Mouse (Mus musculus) layer of hippocampus, adult 6 months (tissue): ENCODE data around the gene Hist1h2ae. TPM values are rescaled to one million over a fixed set of nuclear protein-coding genes. Genes with fewer than 3 reads are reported as not detected.

Source experiments
- long read RNA-seq, 2 experiments: library from polyadenylated mRNA; unstranded; transcript quantifications; one replicate each; pipeline ENCODE4 v2.0.0; 2019 to 2020
- polyA plus RNA-seq: library from polyadenylated mRNA; unstranded; fragments of <200 nt; fragmentation: Nextera tagmentation; gene quantifications from 2 replicates; pipeline ENCODE4 v1.2.3, GENCODE M21; 2021

Gene Hist1h2ae
- polyA plus RNA-seq, result 8.0 and 8.1 TPM in 2 replicates
- long read RNA-seq, experiment 1, partial matches to known transcripts, result 0 of 3 reads
- long read RNA-seq, experiment 1, other reads (novel, unspliced or antisense), result 0 of 3 reads
- long read RNA-seq, experiment 2, result 0 reads

GRCm38 (mm10) chr13:23571022-23571503 lies at the start of gene Hist1h2ae, which contains the start of gene Hist1h2bg:
Hist1h2ae (minus strand) TSS chr13:23571220.
Hist1h2bg (plus strand) TSS chr13:23571396.

GRCm38 (mm10) chr13:23581408-23582218 lies 10.6 kb upstream of the Hist1h2ae start, which contains the start of gene Hist1h4d:
Hist1h4d (plus strand) TSS chr13:23581598.

GRCm38 (mm10) chr13:23575271-23575851 lies 4.3 kb upstream of the Hist1h2ae start, which contains the start of gene Hist1h3d:
Hist1h3d (plus strand) TSS chr13:23575763.

GRCm38 (mm10) chr13:23573898-23574524 lies 3.0 kb upstream of the Hist1h2ae start, which contains the start of the genes Hist1h2bf and Hist1h2ad:
Hist1h2bf (minus strand) TSS chr13:23574196.
Hist1h2ad (plus strand) TSS chr13:23574381.

GRCm38 (mm10) chr13:23561883-23562659 lies 8.9 kb downstream of the Hist1h2ae start, which contains the start of gene Hist1h3e:
Hist1h3e (minus strand) TSS chr13:23562369.

GRCm38 (mm10) chr13:23552962-23553361 lies 18.1 kb downstream of the Hist1h2ae start, which contains the start of gene Hist1h1d:
Hist1h1d (plus strand) TSS chr13:23553262.

GRCm38 (mm10) chr13:23551146-23551834 lies 19.7 kb downstream of the Hist1h2ae start, which contains the start of gene Hist1h4f:
Hist1h4f (minus strand) TSS chr13:23551648.

GRCm38 (mm10) chr13:23543965-23544786 lies 26.8 kb downstream of the Hist1h2ae start, which contains the start of gene Hist1h3f:
Hist1h3f (plus strand) TSS chr13:23544052.

GRCm38 (mm10) chr13:23542999-23543607 lies 27.9 kb downstream of the Hist1h2ae start, which contains the start of gene Hist1h2bh:
Hist1h2bh (minus strand) TSS chr13:23543392.

GRCm38 (mm10) chr13:23535137-23536075 lies 35.6 kb downstream of the Hist1h2ae start, which contains the start of gene Hist1h3g:
Hist1h3g (plus strand) TSS chr13:23535422.

GRCm38 (mm10) chr13:23533560-23534367 lies 37.3 kb downstream of the Hist1h2ae start, which contains the start of gene Hist1h2af:
Hist1h2af (plus strand) TSS chr13:23533906.

GRCm38 (mm10) chr13:23530901-23531875 lies 39.8 kb downstream of the Hist1h2ae start, which contains the start of gene Hist1h4h:
Hist1h4h (plus strand) TSS chr13:23531050.

